Mouse (Mus musculus) layer of hippocampus, postnatal 25 days (tissue): Measurements from ENCODE around the gene Prkd2. TPM values are rescaled to one million over a fixed set of nuclear protein-coding genes. Genes with fewer than 3 reads are reported as not detected.

Source experiments
- DNase-seq, 2 experiments: peaks; one replicate each; pipeline ENCODE4 v3.0.0; 2022; ENCODE audit warnings: mixed read lengths in 2 of 2, low spot score in 1 of 2; ENCODE audit errors: extremely low spot score in 1 of 2
- total RNA-seq, 2 experiments: library from RNA; stranded (reverse); gene quantifications; 2 replicates each; pipeline ENCODE4 v1.2.3; 2021

Prkd2 gene
- 1 to 10 TPM; 5.2 to 6.9 TPM for total RNA-seq

GRCm38 (mm10) chr7:16842645-16843063 lies at the start of gene Prkd2:
Prkd2 (plus strand) TSS chr7:16842902.
- peak; percentile 82 to 85 for DNase-seq

- DNase-seq, result no peak
Observed at GRCm38 (mm10) chr7:16793010-16793725, 49.5 kb upstream of the Prkd2 start.

GRCm38 (mm10) chr7:16794886-16795285 lies 47.8 kb upstream of the Prkd2 start:
- DNase-seq, result no peak

- DNase-seq, result no peak
Observed at GRCm38 (mm10) chr7:16804409-16805028, 38.2 kb upstream of the Prkd2 start.

- no peak for DNase-seq
Observed at GRCm38 (mm10) chr7:16807936-16808335, 34.8 kb upstream of the Prkd2 start.

- no peak for DNase-seq
Observed at GRCm38 (mm10) chr7:16808647-16809046, 34.1 kb upstream of the Prkd2 start.

- peak in 1 of 2 experiments; percentile 76 for DNase-seq
Observed at GRCm38 (mm10) chr7:16809739-16810138, 33.0 kb upstream of the Prkd2 start.

GRCm38 (mm10) chr7:16810399-16810919 lies 32.2 kb upstream of the Prkd2 start:
- no peak for DNase-seq

GRCm38 (mm10) chr7:16810920-16811648 lies 31.6 kb upstream of the Prkd2 start:
- peak in 1 of 2 experiments; percentile 39 for DNase-seq

GRCm38 (mm10) chr7:16811649-16812070 lies 31.0 kb upstream of the Prkd2 start:
- no peak for DNase-seq

GRCm38 (mm10) chr7:16812505-16812904 lies 30.2 kb upstream of the Prkd2 start:
- no peak for DNase-seq

- no peak for DNase-seq
Observed at GRCm38 (mm10) chr7:16815351-16815941, 27.3 kb upstream of the Prkd2 start, which contains the start of gene Strn4. Strn4 (plus strand) TSS chr7:16815889.

GRCm38 (mm10) chr7:16816078-16816474 lies 26.6 kb upstream of the Prkd2 start:
- DNase-seq, result peak; percentile 64 to 70

GRCm38 (mm10) chr7:16816475-16817122 lies 26.1 kb upstream of the Prkd2 start, which contains the start of gene Fkrp:
Fkrp (minus strand) TSS chr7:16816732.
- peak; percentile 52 to 65 for DNase-seq

GRCm38 (mm10) chr7:16817693-16818092 lies 25.0 kb upstream of the Prkd2 start:
- no peak for DNase-seq

- DNase-seq, result no peak
Observed at GRCm38 (mm10) chr7:16819794-16820193, 22.9 kb upstream of the Prkd2 start.

- no peak for DNase-seq
Observed at GRCm38 (mm10) chr7:16820271-16820763, 22.4 kb upstream of the Prkd2 start.

- no peak for DNase-seq
Observed at GRCm38 (mm10) chr7:16821091-16821490, 21.6 kb upstream of the Prkd2 start.

GRCm38 (mm10) chr7:16821669-16822101 lies 21.0 kb upstream of the Prkd2 start:
- DNase-seq, result peak; percentile 38 to 53

GRCm38 (mm10) chr7:16823734-16824133 lies 19.0 kb upstream of the Prkd2 start:
- DNase-seq, result no peak
